Comparison of ENCODE assay signal across 8 mouse cellular contexts in genomic region chr3:52268487-52268736, GRCm38 (mm10). TPM values are rescaled to one million over a fixed set of nuclear protein-coding genes. Genes with fewer than 3 reads are reported as not detected.
DNase-seq lines count a peak whose midpoint lies in the region; ATAC-seq and TF ChIP-seq lines count a peak whose summit lies in the region.

No protein-coding gene starts in this region.

- peak overlapping the region; percentile 96 for H3K4me2 ChIP-seq in embryonic facial prominence, embryonic 12.5 days (replicated peaks)
- peak overlapping the region; percentile 93 for H3K4me2 ChIP-seq in hindbrain, embryonic 16.5 days (ENCODE audit: low read length)
- H3K4me2 ChIP-seq in midbrain, embryonic 16.5 days (ENCODE audit: low read length): peak overlapping the region; percentile 82

- H3K9ac ChIP-seq in embryonic facial prominence, embryonic 12.5 days: peak overlapping the region; percentile 77
- H3K9ac ChIP-seq in hindbrain, embryonic 16.5 days (ENCODE audit: low read depth, low read length): peak overlapping the region; percentile 72
- peak overlapping the region; percentile 73 for H3K9ac ChIP-seq in midbrain, embryonic 16.5 days (ENCODE audit: low read depth, low read length)

- peak overlapping the region; percentile 87 for H3K4me3 ChIP-seq in left cerebral cortex, adult 2 months
- peak overlapping the region; percentile 84 for H3K4me3 ChIP-seq in embryonic facial prominence, embryonic 12.5 days
- peak overlapping the region; percentile 89 for H3K4me3 ChIP-seq in hindbrain, embryonic 16.5 days (ENCODE audit: low read length)
- peak overlapping the region; percentile 76 for H3K4me3 ChIP-seq in midbrain, embryonic 16.5 days (ENCODE audit: low read depth, low read length)

- peaks cover 29% of the 10 kb centered on the region for H3K27me3 ChIP-seq in embryonic facial prominence, embryonic 12.5 days
- peaks cover 35% of the 10 kb centered on the region for H3K27me3 ChIP-seq in hindbrain, embryonic 16.5 days (replicated peaks; ENCODE audit: control insufficient read depth, insufficient read depth, low read length)
- peaks cover 37% of the 10 kb centered on the region for H3K27me3 ChIP-seq in midbrain, embryonic 16.5 days (ENCODE audit: control insufficient read depth, insufficient read depth, low read depth, low read length)

- no peak for DNase-seq in left cerebral cortex, adult 2 months (ENCODE audit: extremely low spot score in 1 of 2, low spot score in 2 of 2)
- no peak for DNase-seq in left cerebral cortex, postnatal 25 days (ENCODE audit: low spot score in 2 of 2)
- no peak for DNase-seq in frontal cortex, adult 2 months (ENCODE audit: extremely low spot score in 1 of 2, low spot score in 1 of 2)
- DNase-seq in cerebellum, adult 11 months: no peak

- H3K9me3 ChIP-seq in embryonic facial prominence, embryonic 12.5 days: no peaks in the 10 kb centered on the region
- no peaks in the 10 kb centered on the region for H3K9me3 ChIP-seq in hindbrain, embryonic 16.5 days (ENCODE audit: control insufficient read depth, low read length)
- H3K9me3 ChIP-seq in midbrain, embryonic 16.5 days (replicated peaks; ENCODE audit: control insufficient read depth, low read length, poor library complexity, severe bottlenecking): no peaks in the 10 kb centered on the region

- H3K27ac ChIP-seq in left cerebral cortex, adult 2 months: peak overlapping the region; percentile 85
- peak overlapping the region; percentile 85 for H3K27ac ChIP-seq in embryonic facial prominence, embryonic 12.5 days
- peak overlapping the region; percentile 74; the same call in 1 of the 2 replicates for H3K27ac ChIP-seq in hindbrain, embryonic 16.5 days (ENCODE audit: low read depth, low read length)
- peak overlapping the region; percentile 51; the same call in 1 of the 2 replicates for H3K27ac ChIP-seq in midbrain, embryonic 16.5 days (ENCODE audit: low read length)

- no peak for TF ChIP-seq CTCF in left cerebral cortex, adult 2 months (IDR thresholded peaks at IDR 0.05)

- H3K4me1 ChIP-seq in embryonic facial prominence, embryonic 12.5 days: peaks cover 11% of the 10 kb centered on the region; the same call in 1 of the 2 replicates
- H3K4me1 ChIP-seq in hindbrain, embryonic 16.5 days (ENCODE audit: control insufficient read depth, insufficient read depth, low read depth, low read length): peaks cover 24% of the 10 kb centered on the region
- H3K4me1 ChIP-seq in midbrain, embryonic 16.5 days (ENCODE audit: control insufficient read depth, insufficient read depth, low read length): peaks cover 15% of the 10 kb centered on the region

- H3K36me3 ChIP-seq in embryonic facial prominence, embryonic 12.5 days: no peaks in the 10 kb centered on the region
- H3K36me3 ChIP-seq in hindbrain, embryonic 16.5 days (ENCODE audit: control insufficient read depth, insufficient read depth, low read length): no peaks in the 10 kb centered on the region
- H3K36me3 ChIP-seq in midbrain, embryonic 16.5 days (ENCODE audit: control insufficient read depth, insufficient read depth, low read length): no peaks in the 10 kb centered on the region

- under 1% methylated on average over 39 of the region's 40 CpGs for WGBS in embryonic facial prominence, embryonic 12.5 days
- WGBS in hindbrain, embryonic 16.5 days: under 1% methylated on average over 40 of the region's 40 CpGs
- WGBS in midbrain, embryonic 16.5 days: 0% methylated on average over 30 of the region's 40 CpGs

- intact Hi-C loops in left cerebral cortex, adult 2 months (cut with DNase I): loop anchor here (2.0 to 10.0 kb wide), 6 partner anchors 74 to 438 kb away; no protein-coding TSS in a partner anchor
- intact Hi-C loops in left cerebral cortex, postnatal 25 days (cut with DNase I): loop anchor here (5.0 to 10.0 kb wide), 4 partner anchors 134 to 1186 kb away; no protein-coding TSS in a partner anchor

- peak; percentile 43 for ATAC-seq in embryonic facial prominence, embryonic 12.5 days (ENCODE audit: insufficient number of reproducible peaks, insufficient read depth, low FRiP score, low TSS enrichment)
- no peak for ATAC-seq in hindbrain, embryonic 16.5 days
- ATAC-seq in midbrain, embryonic 16.5 days: no peak
- ATAC-seq in CD4-positive, CD25-positive, alpha-beta regulatory T cell, adult 4 months: no peak

RNA-seq across cellular contexts. Expression of gene Foxo1, which starts 0.3 kb away (rescaled TPM):
- 10 to 100 TPM; 10.3 to 13.8 TPM for total RNA-seq in left cerebral cortex, adult 2 months (2021)
- total RNA-seq in left cerebral cortex, postnatal 25 days (2021): 10 to 100 TPM in 1 of 2 experiments, 1 to 10 TPM in 1; 9.0 to 14.9 TPM
- 7.5 and 7.7 TPM in 2 replicates for polyA plus RNA-seq in embryonic facial prominence, embryonic 12.5 days (2016; fragmentation: Nextera tagmentation; extraction: Ambion mirVana)
- polyA plus RNA-seq in hindbrain, embryonic 16.5 days (2015; fragmentation: Nextera tagmentation; extraction: Ambion mirVana): 2.3 and 3.0 TPM in 2 replicates
- 2.8 and 3.1 TPM in 2 replicates for polyA plus RNA-seq in midbrain, embryonic 16.5 days (2015; fragmentation: Nextera tagmentation; extraction: Ambion mirVana)
- 10 to 100 TPM; 37.1 to 38.9 TPM for polyA plus RNA-seq in CD4-positive, CD25-positive, alpha-beta regulatory T cell, adult 4 months (2017; shearing (Covaris generic))
- 8.9 and 9.1 TPM in 2 replicates for polyA plus RNA-seq in frontal cortex, adult 2 months (2012; rRNA removed)
